Mouse (Mus musculus) neural tube, embryonic 15.5 days (tissue): Measurements from ENCODE around the gene Top3b. TPM values are rescaled to one million over a fixed set of nuclear protein-coding genes. Genes with fewer than 3 reads are reported as not detected.
"Not testable (repeated sequence)": the region's sequence is repeated elsewhere in the genome, so short reads cannot be mapped to it uniquely, and the experiment has no call there.

Experiments
- ATAC-seq: fragments of 200-750 bp; cut with Nextera tagmentation; 2 replicates; pipeline ENCODE4 v1.8.0; 2017; ENCODE audit warnings: mild to moderate bottlenecking, moderate TSS enrichment, moderate library complexity; ENCODE audit not compliant: low FRiP score
- H3K27ac ChIP-seq: fragments of 300-500 bp; sonication (generic); replicated peaks from 2 replicates; pipeline ENCODE4 v1.5.1; 2015; ENCODE audit warnings: mild to moderate bottlenecking, inconsistent platforms
- H3K27me3 ChIP-seq: fragments of 300-500 bp; sonication (generic); replicated peaks from 2 replicates; pipeline ENCODE4 v1.6.1; 2015; ENCODE audit warnings: inconsistent platforms
- H3K36me3 ChIP-seq: fragments of 300-500 bp; sonication (generic); 2 replicates; pipeline ENCODE4 v1.6.1; 2015; ENCODE audit warnings: inconsistent platforms
- H3K4me1 ChIP-seq: fragments of 300-500 bp; sonication (generic); 2 replicates; pipeline ENCODE4 v1.6.1; 2015; ENCODE audit warnings: inconsistent platforms
- H3K4me2 ChIP-seq: fragments of 300-500 bp; sonication (generic); 2 replicates; pipeline ENCODE4 v1.6.1; 2015; ENCODE audit warnings: inconsistent platforms, mild to moderate bottlenecking, moderate library complexity
- H3K4me3 ChIP-seq: fragments of 300-500 bp; sonication (generic); replicated peaks from 2 replicates; pipeline ENCODE4 v1.5.1; 2015; ENCODE audit warnings: mild to moderate bottlenecking, inconsistent platforms
- H3K9ac ChIP-seq: fragments of 300-500 bp; sonication (generic); replicated peaks from 2 replicates; pipeline ENCODE4 v1.6.1; 2015; ENCODE audit warnings: mild to moderate bottlenecking, inconsistent platforms
- H3K9me3 ChIP-seq: fragments of 300-500 bp; sonication (generic); replicated peaks from 2 replicates; pipeline ENCODE4 v1.6.1; 2016; ENCODE audit warnings: inconsistent platforms
- WGBS: fragments of 180-500 bp; shearing (Covaris S2); methylation state at CpG from one replicate; pipeline ENCODE4 v1.1.7; 2015; ENCODE audit warnings: mixed read lengths; 5-methylcytosine and 5-hydroxymethylcytosine counted together
- polyA plus RNA-seq: library from polyadenylated mRNA; unstranded; fragments of >200 nt; fragmentation: Nextera tagmentation; extraction: Ambion mirVana; gene quantifications from 2 replicates; pipeline ENCODE4 v1.2.1, GENCODE M21; 2015

Top3b gene
- polyA plus RNA-seq: 69.8 and 70.6 TPM in 2 replicates

DNA sequence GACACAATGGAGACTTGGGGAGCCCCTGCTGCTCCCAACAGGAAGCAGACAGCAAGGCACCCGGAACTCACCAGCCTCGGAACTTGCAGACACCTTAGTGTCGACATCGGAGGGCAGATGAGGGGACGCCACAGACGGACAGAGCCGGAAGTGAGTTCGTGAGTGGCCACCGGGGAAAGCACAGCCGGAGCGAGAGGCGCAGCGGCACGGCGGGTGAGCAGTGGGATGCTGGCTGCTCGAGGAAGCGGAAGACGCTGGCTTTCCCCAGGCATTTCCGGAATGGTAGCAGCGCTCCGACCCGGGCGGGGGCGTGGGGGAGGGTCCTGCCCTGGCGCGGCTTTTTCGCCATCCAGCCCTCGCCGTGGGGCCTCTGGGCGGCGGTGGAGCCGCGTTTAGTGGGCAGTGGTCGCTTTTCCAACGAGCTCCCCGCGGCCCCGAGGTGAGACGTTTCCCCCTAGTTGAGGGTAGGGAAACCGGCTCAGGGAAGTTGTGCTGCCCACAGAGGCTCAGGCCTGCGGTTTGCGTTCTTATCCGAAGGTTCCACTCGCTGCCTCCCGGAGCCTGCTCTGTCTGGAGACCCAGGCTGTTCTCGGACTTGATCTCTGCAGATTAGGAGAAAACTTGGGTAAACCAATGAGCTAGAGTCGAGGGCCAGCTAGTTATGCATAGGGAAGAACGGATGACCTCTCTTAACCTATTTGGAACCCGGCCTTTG is at the start of gene Top3b, which contains the start of gene Vpreb1:
TSS of gene Top3b (plus strand) at position 120 of the 715 bp plus-strand sequence.
TSS of gene Vpreb1 (minus strand) at position 227 of the 715 bp plus-strand sequence.
- H3K27ac ChIP-seq: peak within 1 kb of the TSS; percentile 93
- H3K4me1 ChIP-seq: peaks cover 20% of the 10 kb centered on the region
- peak within 1 kb of the TSS; percentile 86 for H3K9ac ChIP-seq
- under 1% methylated on average over 49 of the region's 49 CpGs for WGBS
- H3K36me3 ChIP-seq: peaks cover 7% of the 10 kb centered on the region
- H3K9me3 ChIP-seq: no peaks in the 10 kb centered on the region
- peak; percentile 95 for ATAC-seq
- no peaks in the 10 kb centered on the region for H3K27me3 ChIP-seq
- peak within 1 kb of the TSS; percentile 73 for H3K4me2 ChIP-seq
- H3K4me3 ChIP-seq: peak within 1 kb of the TSS; percentile 78

DNA sequence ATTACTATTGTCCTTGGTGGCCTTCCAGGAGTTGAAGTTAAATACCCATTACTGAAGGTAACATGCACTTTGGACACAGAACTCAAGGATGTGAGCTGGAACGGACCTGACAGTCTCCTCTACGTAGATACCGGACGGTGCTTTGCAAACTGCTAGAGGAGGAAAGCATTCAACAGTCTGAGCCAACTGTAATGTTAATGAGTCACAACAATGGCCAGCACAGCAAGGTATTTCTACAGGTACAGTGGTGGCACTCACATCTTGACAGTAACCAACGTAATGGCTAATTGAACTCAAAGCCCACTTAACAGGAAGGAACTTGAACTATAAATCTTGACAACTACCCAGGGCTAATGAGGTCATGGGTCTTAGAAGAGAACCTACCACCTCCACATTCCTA is 45.1 kb upstream of the Top3b start:
- Histone ChIP-seq H3K4me3 (no peak overlapping the region), H3K4me2 (no peak overlapping the region), H3K4me1 (0 out of 2 replicates have a peak, but pooled peaks cover 7% of the 10 kb centered on the region), H3K9ac (no peak overlapping the region), H3K27me3 (no peaks in the 10 kb centered on the region), H3K27ac (no peak overlapping the region), H3K9me3 (no peaks in the 10 kb centered on the region), H3K36me3 (no peaks in the 10 kb centered on the region)
- 45% methylated on average over 5 of the region's 5 CpGs for WGBS
- ATAC-seq: no peak

DNA sequence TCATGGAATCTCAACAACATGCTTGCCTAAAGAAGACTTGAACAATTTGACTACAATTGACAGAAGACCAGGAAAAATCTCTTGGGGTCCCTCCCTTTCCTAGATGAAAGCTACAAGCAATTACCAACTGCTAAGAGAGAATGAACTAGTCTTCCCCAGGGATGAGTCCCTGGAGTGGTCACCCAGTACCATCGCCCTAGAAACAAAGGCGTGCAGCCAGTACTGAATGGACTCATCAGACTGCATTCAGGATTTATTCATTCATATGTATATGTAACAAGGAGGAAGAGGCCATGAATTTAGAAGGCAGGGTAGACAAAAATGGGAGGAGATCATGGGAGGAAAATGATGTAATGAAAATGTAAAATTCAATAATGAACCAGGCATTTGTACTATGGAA is 44.3 kb upstream of the Top3b start:
- 88% methylated on average over 2 of the region's 2 CpGs for WGBS
- Histone ChIP-seq H3K27me3 (no peaks in the 10 kb centered on the region), H3K9me3 (no peaks in the 10 kb centered on the region), H3K4me2 (no peak overlapping the region), H3K4me1 (0 out of 2 replicates have a peak, but pooled peaks cover 7% of the 10 kb centered on the region), H3K27ac (no peak overlapping the region), H3K9ac (no peak overlapping the region), H3K4me3 (no peak overlapping the region), H3K36me3 (no peaks in the 10 kb centered on the region)
- no peak for ATAC-seq

DNA sequence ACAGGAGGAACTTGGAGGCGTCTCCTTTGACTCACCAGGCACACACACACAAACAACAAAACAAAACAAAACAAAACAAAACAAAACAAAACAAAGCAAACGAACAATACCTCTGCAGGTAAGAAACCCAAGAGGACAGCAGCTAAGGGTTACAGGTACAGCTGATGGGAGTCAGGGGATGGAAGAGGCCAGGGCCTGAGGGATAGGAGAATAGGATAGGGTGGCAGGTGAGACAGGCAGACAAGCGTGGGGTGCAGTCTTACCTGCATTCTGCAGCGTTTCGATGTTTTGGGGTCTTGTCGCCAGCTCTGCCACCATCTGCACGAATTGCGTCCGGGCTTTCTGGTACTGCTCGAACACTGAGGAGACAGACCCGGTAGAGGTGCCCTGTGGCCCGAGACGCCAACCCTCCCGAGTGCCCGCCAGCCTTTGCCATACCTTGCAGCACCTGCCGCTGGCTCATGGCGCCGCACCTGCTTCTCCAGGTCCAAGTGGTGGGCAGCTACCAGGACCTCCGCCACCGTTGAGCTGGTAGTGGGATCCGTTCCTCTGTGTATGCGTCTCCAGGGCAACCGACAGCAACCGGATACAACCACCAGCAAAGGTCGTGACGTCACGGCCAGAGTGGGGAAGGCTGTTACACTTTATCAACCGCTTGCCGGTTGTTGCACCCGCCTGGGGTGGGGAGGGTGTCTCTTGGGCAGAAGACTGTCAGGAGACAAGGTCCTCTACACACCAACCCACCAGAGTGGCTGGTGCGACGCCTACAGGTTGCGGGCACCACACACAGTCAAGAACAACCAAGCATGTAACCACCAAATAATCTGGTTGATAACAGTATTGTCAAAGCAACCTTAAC is 41.5 kb upstream of the Top3b start, which contains the start of gene Spag6l:
TSS of gene Spag6l (minus strand) at position 700 of the 859 bp plus-strand sequence.
- Histone ChIP-seq H3K9ac (peak within 1 kb of the TSS; percentile 62), H3K36me3 (no peaks in the 10 kb centered on the region), H3K9me3 (no peaks in the 10 kb centered on the region), H3K4me2 (peak within 1 kb of the TSS; percentile 88), H3K27me3 (no peaks in the 10 kb centered on the region), H3K27ac (peak within 1 kb of the TSS; percentile 63; the same call in 1 of the 2 replicates), H3K4me3 (peak within 1 kb of the TSS; percentile 74), H3K4me1 (0 out of 2 replicates have a peak, but pooled peaks cover 7% of the 10 kb centered on the region)
- ATAC-seq: peak; percentile 96
- 9% methylated on average over 33 of the region's 33 CpGs for WGBS

DNA sequence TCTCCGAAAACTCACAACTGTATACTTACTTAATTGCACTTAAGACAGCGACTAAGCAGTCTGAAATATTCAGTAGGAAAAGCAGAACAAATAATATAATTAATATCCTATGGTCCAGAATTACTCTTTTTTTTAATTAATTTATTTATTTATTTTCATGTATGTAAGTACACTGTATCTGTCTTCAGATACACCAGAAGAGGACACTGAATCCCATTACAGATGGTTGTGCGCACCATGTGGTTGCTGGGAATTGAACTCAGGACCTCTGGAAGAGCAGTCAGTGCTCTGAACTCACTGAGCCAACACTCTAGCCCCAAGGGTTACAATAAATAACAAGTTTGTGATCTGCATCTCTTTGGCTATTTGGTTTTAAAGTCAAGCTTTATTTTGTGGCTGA is 40.9 kb upstream of the Top3b start:
- H3K36me3 ChIP-seq: no peaks in the 10 kb centered on the region
- no peaks in the 10 kb centered on the region for H3K9me3 ChIP-seq
- H3K27ac ChIP-seq: no peak overlapping the region
- WGBS: 88% methylated on average over 3 of the region's 3 CpGs
- H3K27me3 ChIP-seq: no peaks in the 10 kb centered on the region
- H3K4me3 ChIP-seq: peak overlapping the region; percentile 74
- peak overlapping the region; percentile 88 for H3K4me2 ChIP-seq
- H3K4me1 ChIP-seq: 0 out of 2 replicates have a peak, but pooled peaks cover 7% of the 10 kb centered on the region
- no peak overlapping the region for H3K9ac ChIP-seq
- no peak for ATAC-seq

DNA sequence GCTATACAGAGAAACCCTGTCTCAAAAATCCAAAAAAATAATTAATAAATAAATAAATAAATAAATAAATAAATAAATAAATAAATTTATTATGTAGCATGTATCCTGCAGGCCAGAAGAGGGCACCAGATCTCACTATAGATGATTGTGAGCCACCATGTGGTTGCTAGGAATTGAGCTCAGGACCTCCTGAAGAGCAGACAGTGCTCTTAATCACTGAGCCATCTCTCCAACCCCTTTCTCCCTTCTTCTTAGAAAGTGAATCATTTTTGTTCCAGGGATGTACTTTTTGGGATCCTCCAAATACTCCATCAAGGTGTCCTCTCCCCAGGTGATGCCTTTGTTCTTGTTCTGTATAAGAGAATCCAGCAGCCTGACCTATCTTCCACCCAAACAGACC is 21.3 kb upstream of the Top3b start:
- no peak overlapping the region for H3K9ac ChIP-seq
- no peak for ATAC-seq

DNA sequence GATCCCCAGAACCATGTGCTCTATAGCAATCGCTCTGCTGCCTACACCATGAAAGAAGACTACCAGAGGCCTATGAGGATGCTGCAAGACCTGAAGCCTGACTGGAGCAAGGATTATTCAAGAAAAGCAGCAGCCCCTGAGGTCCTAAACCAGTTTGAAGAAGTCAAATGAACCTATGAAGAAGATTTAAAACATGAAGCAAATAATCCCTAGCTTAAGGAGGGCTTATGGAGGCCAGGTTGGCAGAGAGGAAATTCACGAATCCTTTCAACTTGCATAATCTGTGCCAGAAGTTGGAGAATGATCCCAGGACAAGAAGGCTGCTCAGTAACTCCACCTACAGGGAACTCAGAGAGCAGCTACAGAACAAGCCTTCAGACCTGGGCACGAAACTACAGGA is 18.1 kb upstream of the Top3b start:
- ATAC-seq: no peak
- H3K4me2 ChIP-seq: no peak overlapping the region
- no peak overlapping the region for H3K9ac ChIP-seq
- no peaks in the 10 kb centered on the region for H3K27me3 ChIP-seq
- H3K27ac ChIP-seq: no peak overlapping the region
- no peaks in the 10 kb centered on the region for H3K36me3 ChIP-seq
- H3K9me3 ChIP-seq: 0 out of 2 replicates have a peak, but pooled peaks cover 2% of the 10 kb centered on the region
- H3K4me3 ChIP-seq: no peak overlapping the region
- WGBS: 86% methylated on average over 3 of the region's 3 CpGs
- H3K4me1 ChIP-seq: no peaks in the 10 kb centered on the region

More for the DNA sequence above, 21.3 kb upstream of the Top3b start:
- H3K36me3 ChIP-seq: no peaks in the 10 kb centered on the region
- 0 out of 2 replicates have a peak, but pooled peaks cover 2% of the 10 kb centered on the region for H3K9me3 ChIP-seq
- no peaks in the 10 kb centered on the region for H3K4me1 ChIP-seq
- H3K4me2 ChIP-seq: no peak overlapping the region
- no peak overlapping the region for H3K4me3 ChIP-seq
- no peak overlapping the region for H3K27ac ChIP-seq
- no peaks in the 10 kb centered on the region for H3K27me3 ChIP-seq

DNA sequence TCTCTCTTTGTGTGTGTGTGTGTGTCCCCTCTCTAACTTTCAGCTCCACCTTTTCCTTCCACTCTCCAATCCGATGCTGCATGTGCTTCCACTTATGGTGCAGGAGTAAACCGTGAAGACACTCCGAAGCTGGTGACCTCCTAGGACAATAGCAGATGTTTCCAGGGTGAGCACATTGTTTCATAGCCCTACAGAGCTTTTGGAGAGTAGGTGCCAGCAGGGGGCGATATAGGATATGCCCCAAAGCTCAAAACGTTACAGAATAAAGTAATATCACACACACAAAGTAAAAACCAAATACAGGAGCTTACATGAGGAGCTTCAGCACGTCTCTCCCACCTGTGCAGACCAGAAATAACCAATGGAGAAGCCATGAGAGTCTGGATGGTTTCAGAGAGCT is 15.7 kb upstream of the Top3b start:
- H3K9me3 ChIP-seq: 0 out of 2 replicates have a peak, but pooled peaks cover 2% of the 10 kb centered on the region
- ATAC-seq: no peak
- WGBS: 40% methylated on average over 6 of the region's 6 CpGs
- H3K4me2 ChIP-seq: no peak overlapping the region
- H3K27ac ChIP-seq: no peak overlapping the region
- no peaks in the 10 kb centered on the region for H3K27me3 ChIP-seq
- no peaks in the 10 kb centered on the region for H3K4me1 ChIP-seq
- no peak overlapping the region for H3K4me3 ChIP-seq
- no peak overlapping the region for H3K9ac ChIP-seq
- no peaks in the 10 kb centered on the region for H3K36me3 ChIP-seq

DNA sequence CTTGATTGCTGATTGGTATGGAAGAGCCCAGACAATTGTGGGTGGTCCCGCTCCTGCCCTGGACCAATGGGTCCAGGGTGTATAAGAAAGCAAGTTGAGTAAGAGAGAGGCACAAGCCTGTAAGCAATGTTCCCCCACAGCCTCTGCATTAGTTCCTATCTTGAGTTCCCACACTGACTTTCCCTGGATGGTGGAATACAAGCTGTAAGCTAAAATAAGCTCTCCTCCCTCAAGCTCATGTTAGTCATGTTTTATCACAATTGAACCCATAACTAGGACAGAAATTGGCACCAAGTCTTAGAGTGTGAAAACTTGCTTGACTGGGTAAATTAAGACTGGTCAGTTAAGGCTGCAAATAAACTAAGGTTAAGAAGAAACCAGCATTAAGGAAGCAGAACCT is 15.0 kb upstream of the Top3b start:
- ATAC-seq: no peak

DNA sequence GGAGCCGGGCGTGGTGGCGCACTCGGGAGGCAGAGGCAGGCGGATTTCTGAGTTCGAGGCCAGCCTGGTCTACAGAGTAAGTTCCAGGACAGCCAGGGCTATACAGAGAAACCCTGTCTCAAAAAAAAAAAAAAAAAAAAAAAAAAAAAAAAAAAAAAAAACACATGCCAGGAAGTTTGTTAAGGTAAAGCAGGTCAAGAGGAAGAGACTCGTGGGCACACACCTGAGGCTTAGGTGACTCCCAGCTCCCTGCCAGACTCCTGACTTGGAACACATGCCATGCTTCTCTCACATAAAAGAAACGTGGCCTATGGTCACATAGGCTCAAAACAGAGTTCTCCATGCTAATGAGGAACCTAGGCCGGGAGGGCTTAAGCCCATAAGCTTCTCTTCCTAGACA is 14.5 kb upstream of the Top3b start:
- H3K27ac ChIP-seq, H3K36me3 ChIP-seq, H3K4me2 ChIP-seq, H3K27me3 ChIP-seq, H3K4me1 ChIP-seq, H3K4me3 ChIP-seq, ATAC-seq, H3K9me3 ChIP-seq, H3K9ac ChIP-seq: not testable (repeated sequence)
- WGBS: 86% methylated on average over 9 of the region's 9 CpGs

More for the DNA sequence above, 15.0 kb upstream of the Top3b start:
- Histone ChIP-seq H3K9me3 (0 out of 2 replicates have a peak, but pooled peaks cover 2% of the 10 kb centered on the region), H3K9ac (no peak overlapping the region), H3K36me3 (no peaks in the 10 kb centered on the region), H3K4me3 (no peak overlapping the region), H3K27me3 (no peaks in the 10 kb centered on the region), H3K27ac (no peak overlapping the region), H3K4me2 (no peak overlapping the region), H3K4me1 (no peaks in the 10 kb centered on the region)
- 94% methylated on average over 1 of the region's 1 CpGs for WGBS

DNA sequence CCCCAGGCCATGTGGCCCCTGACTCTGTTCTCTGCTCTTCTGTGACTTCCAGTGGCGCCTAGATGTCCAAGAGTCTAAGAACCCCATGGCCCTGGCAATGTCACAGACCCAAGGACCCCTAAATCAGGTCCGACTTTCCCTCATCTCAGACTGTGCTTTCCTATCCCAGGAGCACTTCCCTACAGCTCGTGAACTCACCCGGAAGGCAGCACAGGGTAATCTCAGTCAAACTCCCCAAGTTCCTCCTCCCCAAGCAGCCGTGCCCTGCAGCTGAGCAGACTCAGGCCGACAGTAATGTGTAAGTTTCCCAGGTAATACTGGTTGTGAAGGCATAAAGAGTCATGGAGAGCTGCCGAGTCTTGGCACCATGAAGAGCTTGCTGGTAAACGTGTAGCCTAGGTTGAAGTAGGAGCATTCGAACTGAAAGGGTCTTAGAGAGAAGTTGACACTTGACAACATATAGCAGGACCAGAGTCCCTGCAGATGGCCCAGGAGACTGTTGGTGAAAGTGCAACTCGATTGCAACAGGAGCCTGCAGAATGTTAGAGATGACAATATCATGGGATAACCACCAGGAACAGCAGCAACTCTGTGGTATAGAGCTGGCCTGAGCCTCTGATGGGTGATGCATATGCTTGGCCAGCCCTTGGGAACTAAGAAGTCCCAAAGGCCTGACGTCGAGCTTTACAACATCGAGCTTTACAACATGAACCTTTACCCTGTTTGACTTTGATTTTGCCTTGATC is 13.6 kb upstream of the Top3b start:
- 80% methylated on average over 13 of the region's 13 CpGs for WGBS
- no peak for ATAC-seq
- Histone ChIP-seq H3K27ac (no peak overlapping the region), H3K4me1 (no peaks in the 10 kb centered on the region), H3K9ac (no peak overlapping the region), H3K36me3 (no peaks in the 10 kb centered on the region), H3K4me2 (no peak overlapping the region), H3K4me3 (no peak overlapping the region), H3K9me3 (no peaks in the 10 kb centered on the region), H3K27me3 (no peaks in the 10 kb centered on the region)
